Mouse (Mus musculus) embryo, embryonic 9.5 days (tissue): ENCODE measurements around the gene Gm26657.

Experiments used
- DNase-seq: peaks from one replicate; pipeline ENCODE4 v3.0.0-alpha.2; 2017; ENCODE audit errors: extremely low spot score

Gm26657 gene

GRCm38 (mm10) chr4:56757693-56758092, 17.8 kb downstream of the Gm26657 start:
- DNase-seq: no peak

- no peak for DNase-seq
Measured at GRCm38 (mm10) chr4:56767861-56768284, 28.0 kb downstream of the Gm26657 start.

GRCm38 (mm10) chr4:56768913-56769312, 29.0 kb downstream of the Gm26657 start:
- DNase-seq: no peak

- no peak for DNase-seq
Measured at GRCm38 (mm10) chr4:56771065-56771464, 31.2 kb downstream of the Gm26657 start.
